Mouse (Mus musculus) lung, postnatal 0 days (tissue): Measurements from ENCODE around the gene Sntg2. TPM values are rescaled to one million over a fixed set of nuclear protein-coding genes. Genes with fewer than 3 reads are reported as not detected.

Experiments
- ATAC-seq: fragments of 200-750 bp; cut with Nextera tagmentation; 2 replicates; pipeline ENCODE4 v1.8.0; 2017; ENCODE audit warnings: moderate library complexity
- DNase-seq: peaks from one replicate; pipeline ENCODE4 v3.0.0-alpha.2; 2016; ENCODE audit warnings: low spot score
- H3K27ac ChIP-seq: fragments of 300-500 bp; sonication (generic); 2 replicates; pipeline ENCODE4 v1.5.1; 2014; ENCODE audit warnings: antibody characterized with exemption, mild to moderate bottlenecking, low read length, mixed read lengths
- H3K27me3 ChIP-seq: fragments of 300-500 bp; sonication (generic); replicated peaks from 2 replicates; pipeline ENCODE4 v1.6.1; 2014; ENCODE audit warnings: low read length, mixed read lengths; ENCODE audit not compliant: insufficient read depth
- H3K36me3 ChIP-seq: fragments of 300-500 bp; sonication (generic); 2 replicates; pipeline ENCODE4 v1.6.1; 2014; ENCODE audit warnings: low read length, mixed read lengths; ENCODE audit not compliant: insufficient read depth
- H3K4me1 ChIP-seq: fragments of 300-500 bp; sonication (generic); 2 replicates; pipeline ENCODE4 v1.6.1; 2014; ENCODE audit warnings: antibody characterized with exemption, low read depth, low read length, mixed read lengths; ENCODE audit not compliant: insufficient read depth
- H3K4me2 ChIP-seq: fragments of 300-500 bp; sonication (generic); replicated peaks from 2 replicates; pipeline ENCODE4 v1.6.1; 2014; ENCODE audit warnings: low read depth, mild to moderate bottlenecking, low read length, moderate library complexity, mixed read lengths
- H3K4me3 ChIP-seq: fragments of 300-500 bp; sonication (generic); 2 replicates; pipeline ENCODE4 v1.5.1; 2014; ENCODE audit warnings: low read depth, low read length
- H3K9ac ChIP-seq: fragments of 300-500 bp; sonication (generic); replicated peaks from 2 replicates; pipeline ENCODE4 v1.6.1; 2014; ENCODE audit warnings: low read depth, mild to moderate bottlenecking
- H3K9me3 ChIP-seq: fragments of 300-500 bp; sonication (generic); 2 replicates; pipeline ENCODE4 v1.6.1; 2016; ENCODE audit warnings: low read length, mixed read lengths
- CTCF ChIP-seq: IDR thresholded peaks from 2 replicates; pipeline ENCODE4 v1.5.1; 2016; ENCODE audit warnings: antibody characterized with exemption, mild to moderate bottlenecking
- EP300 ChIP-seq: IDR thresholded peaks from 2 replicates; pipeline ENCODE4 v1.6.1; 2016; ENCODE audit warnings: antibody characterized with exemption, mild to moderate bottlenecking, control low read depth
- WGBS: fragments of 180-500 bp; shearing (Covaris S2); extraction: QIAGEN DNeasy Blood & Tissue Kit; methylation state at CpG from one replicate; pipeline ENCODE4 v1.1.7; 2014; 5-methylcytosine and 5-hydroxymethylcytosine counted together
- polyA plus RNA-seq: library from polyadenylated mRNA; unstranded; fragments of >200 nt; fragmentation: Nextera tagmentation; extraction: Ambion mirVana; gene quantifications from 2 replicates; pipeline ENCODE4 v1.2.1, GENCODE M21; 2015

Gene Sntg2
- polyA plus RNA-seq, 1 experiment from 2014 or later: 5.3 TPM

GRCm38 (mm10) chr12:30201031-30201430 lies 172.1 kb downstream of the Sntg2 start:
- H3K4me1 ChIP-seq: no peaks in the 10 kb centered on the region
- H3K27ac ChIP-seq: no peak overlapping the region
- TF ChIP-seq CTCF (no peak), EP300 (no peak)
- DNase-seq: no peak
- H3K4me2 ChIP-seq: no peak overlapping the region
- no peaks in the 10 kb centered on the region for H3K9me3 ChIP-seq
- H3K36me3 ChIP-seq: no peaks in the 10 kb centered on the region
- WGBS: 81% methylated on average over 5 of the region's 5 CpGs
- H3K4me3 ChIP-seq: no peak overlapping the region
- no peak overlapping the region for H3K9ac ChIP-seq
- no peak for ATAC-seq
- no peaks in the 10 kb centered on the region for H3K27me3 ChIP-seq

GRCm38 (mm10) chr12:30200621-30201020 lies 172.6 kb downstream of the Sntg2 start:
- H3K36me3 ChIP-seq: no peaks in the 10 kb centered on the region
- H3K9ac ChIP-seq: no peak overlapping the region
- WGBS: 86% methylated on average over 7 of the region's 7 CpGs
- no peak overlapping the region for H3K4me3 ChIP-seq
- no peak for ATAC-seq
- H3K27me3 ChIP-seq: no peaks in the 10 kb centered on the region
- H3K4me1 ChIP-seq: no peaks in the 10 kb centered on the region
- H3K4me2 ChIP-seq: no peak overlapping the region
- DNase-seq: no peak
- H3K27ac ChIP-seq: no peak overlapping the region
- H3K9me3 ChIP-seq: no peaks in the 10 kb centered on the region
- TF ChIP-seq CTCF (no peak), EP300 (no peak)

- no peak overlapping the region for H3K9ac ChIP-seq
- H3K4me1 ChIP-seq: no peaks in the 10 kb centered on the region
- 23% methylated on average over 2 of the region's 2 CpGs for WGBS
- no peaks in the 10 kb centered on the region for H3K9me3 ChIP-seq
- H3K36me3 ChIP-seq: no peaks in the 10 kb centered on the region
- DNase-seq (peak; percentile 69), ATAC-seq (peak; percentile 30; the same call in 1 of the 2 replicates)
- no peak overlapping the region for H3K4me2 ChIP-seq
- peak; percentile 83 for TF ChIP-seq CTCF
- TF ChIP-seq EP300: no peak
- H3K27ac ChIP-seq: no peak overlapping the region
- H3K27me3 ChIP-seq: no peaks in the 10 kb centered on the region
- no peak overlapping the region for H3K4me3 ChIP-seq
Observed at GRCm38 (mm10) chr12:30199735-30200134, 173.4 kb downstream of the Sntg2 start.

GRCm38 (mm10) chr12:30198250-30198649 lies 174.9 kb downstream of the Sntg2 start:
- WGBS: 80% methylated on average over 1 of the region's 1 CpGs
- Histone ChIP-seq H3K4me2 (no peak overlapping the region), H3K27ac (no peak overlapping the region), H3K27me3 (no peaks in the 10 kb centered on the region), H3K9ac (no peak overlapping the region), H3K4me1 (no peaks in the 10 kb centered on the region), H3K9me3 (no peaks in the 10 kb centered on the region), H3K36me3 (no peaks in the 10 kb centered on the region), H3K4me3 (no peak overlapping the region)
- no peak for ATAC-seq
- no peak for DNase-seq
- TF ChIP-seq CTCF: no peak
- TF ChIP-seq EP300: no peak

- no peaks in the 10 kb centered on the region for H3K27me3 ChIP-seq
- WGBS: 60% methylated on average over 3 of the region's 3 CpGs
- no peaks in the 10 kb centered on the region for H3K9me3 ChIP-seq
- H3K4me1 ChIP-seq: no peaks in the 10 kb centered on the region
- DNase-seq: no peak
- H3K4me2 ChIP-seq: no peak overlapping the region
- ATAC-seq: no peak
- no peak overlapping the region for H3K4me3 ChIP-seq
- H3K36me3 ChIP-seq: no peaks in the 10 kb centered on the region
- no peak overlapping the region for H3K27ac ChIP-seq
- TF ChIP-seq EP300: no peak
- TF ChIP-seq CTCF: no peak
- no peak overlapping the region for H3K9ac ChIP-seq
Observed at GRCm38 (mm10) chr12:30181721-30182120, 191.5 kb downstream of the Sntg2 start.

DNA sequence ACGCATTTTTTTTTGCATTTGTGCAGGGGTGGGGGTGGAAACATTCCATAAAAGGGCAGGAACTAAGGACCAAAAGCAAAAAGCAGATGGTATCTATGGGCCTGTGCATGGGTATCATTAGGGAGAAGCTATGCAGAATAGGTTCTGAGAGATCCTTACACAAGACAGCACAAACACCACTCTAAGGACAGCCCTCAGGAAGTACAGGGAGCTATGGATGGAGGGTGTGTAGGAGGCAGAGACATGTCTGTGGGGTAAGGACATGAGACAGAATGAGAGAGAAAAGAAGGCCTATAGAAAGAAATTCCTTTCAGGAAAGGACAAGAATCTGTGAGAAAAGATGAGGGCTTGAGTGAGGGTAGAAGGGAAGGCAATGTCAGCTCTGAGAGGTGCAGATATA lies 193.6 kb downstream of the Sntg2 start:
- WGBS: 75% methylated on average over 1 of the region's 1 CpGs
- Histone ChIP-seq H3K36me3 (no peaks in the 10 kb centered on the region), H3K4me3 (no peak overlapping the region), H3K9me3 (no peaks in the 10 kb centered on the region), H3K27me3 (no peaks in the 10 kb centered on the region), H3K9ac (no peak overlapping the region), H3K4me2 (no peak overlapping the region), H3K27ac (no peak overlapping the region), H3K4me1 (no peaks in the 10 kb centered on the region)
- no peak for ATAC-seq
- DNase-seq: no peak
- TF ChIP-seq CTCF: no peak
- TF ChIP-seq EP300: no peak

GRCm38 (mm10) chr12:30177966-30178365 lies 195.2 kb downstream of the Sntg2 start:
- Histone ChIP-seq H3K4me3 (no peak overlapping the region), H3K9ac (no peak overlapping the region), H3K4me2 (no peak overlapping the region), H3K27ac (no peak overlapping the region), H3K9me3 (no peaks in the 10 kb centered on the region), H3K27me3 (no peaks in the 10 kb centered on the region), H3K36me3 (no peaks in the 10 kb centered on the region), H3K4me1 (no peaks in the 10 kb centered on the region)
- no peak for DNase-seq
- no peak for ATAC-seq
- 68% methylated on average over 6 of the region's 6 CpGs for WGBS
- TF ChIP-seq EP300: no peak
- TF ChIP-seq CTCF: no peak
